In genomic region chr6:52022363-52022762, GRCm38 (mm10) we compare ENCODE assay signal across 29 mouse cellular contexts.
"Had no signal": no experiment of that assay in that cellular context is flagged by ENCODE, and none has a peak within 500 bp of the region (broad histone marks: within the 10 kb centered on the region; RNA-seq: fewer than 3 reads in every experiment).

No protein-coding gene starts in this region.

- ATAC-seq: liver, embryonic 12.5 days; liver, postnatal 0 days; lung, postnatal 0 days; midbrain, embryonic 13.5 days; midbrain, embryonic 15.5 days; midbrain, embryonic 16.5 days had no signal

- H3K9me3 ChIP-seq: limb, embryonic 10.5 days; limb, embryonic 15.5 days; liver, embryonic 12.5 days; liver, embryonic 13.5 days; liver, embryonic 15.5 days; lung, embryonic 15.5 days; midbrain, embryonic 10.5 days; midbrain, embryonic 15.5 days; neural tube, embryonic 12.5 days had no signal

- H3K36me3 ChIP-seq: limb, embryonic 10.5 days; limb, embryonic 12.5 days; limb, embryonic 13.5 days; limb, embryonic 15.5 days; liver, embryonic 12.5 days; liver, embryonic 13.5 days; liver, embryonic 15.5 days; lung, embryonic 15.5 days; midbrain, embryonic 10.5 days; midbrain, embryonic 12.5 days; midbrain, embryonic 13.5 days; midbrain, embryonic 15.5 days; neural tube, embryonic 12.5 days had no signal

- H3K4me3 ChIP-seq: limb, embryonic 10.5 days; limb, embryonic 12.5 days; limb, embryonic 13.5 days; limb, embryonic 15.5 days; liver, embryonic 12.5 days; liver, embryonic 13.5 days; liver, embryonic 15.5 days; lung, embryonic 15.5 days; midbrain, embryonic 10.5 days; midbrain, embryonic 12.5 days; midbrain, embryonic 13.5 days; midbrain, embryonic 15.5 days; myocyte; neural tube, embryonic 12.5 days had no signal

- H3K27me3 ChIP-seq: limb, embryonic 12.5 days; limb, embryonic 13.5 days; limb, embryonic 15.5 days; liver, embryonic 12.5 days; liver, embryonic 13.5 days; liver, embryonic 15.5 days; lung, embryonic 15.5 days; midbrain, embryonic 12.5 days; midbrain, embryonic 13.5 days; midbrain, embryonic 15.5 days; neural tube, embryonic 12.5 days had no signal

- H3K4me1 ChIP-seq: limb, embryonic 10.5 days; limb, embryonic 12.5 days; limb, embryonic 13.5 days; limb, embryonic 15.5 days; liver, embryonic 15.5 days; midbrain, embryonic 10.5 days; midbrain, embryonic 12.5 days; midbrain, embryonic 13.5 days; midbrain, embryonic 15.5 days; neural tube, embryonic 12.5 days had no signal

- H3K27ac ChIP-seq: limb, embryonic 10.5 days; limb, embryonic 12.5 days; limb, embryonic 13.5 days; limb, embryonic 15.5 days; liver, embryonic 12.5 days; liver, embryonic 13.5 days; liver, embryonic 14.5 days; liver, embryonic 15.5 days; lung, embryonic 15.5 days; macrophage; midbrain, embryonic 10.5 days; midbrain, embryonic 12.5 days; midbrain, embryonic 13.5 days; midbrain, embryonic 15.5 days; neural tube, embryonic 12.5 days had no signal

- DNase-seq: left cerebral cortex, postnatal 4 days; liver; liver, embryonic 13.5 days; liver, postnatal 0 days; lung, adult 18-20 months; lung, adult 2 months; lung, embryonic 14.5 days; lung, postnatal 10 days; lung, postnatal 14 days; lung, postnatal 36 days; lung, postnatal 4 days; midbrain, embryonic 14.5 days had no signal

- H3K9ac ChIP-seq: limb, embryonic 12.5 days; limb, embryonic 13.5 days; limb, embryonic 15.5 days; liver, embryonic 12.5 days; liver, embryonic 13.5 days; liver, embryonic 14.5 days; liver, embryonic 15.5 days; liver, postnatal 0 days; lung, embryonic 14.5 days; lung, embryonic 15.5 days; midbrain, embryonic 12.5 days; midbrain, embryonic 13.5 days; midbrain, embryonic 15.5 days; neural tube, embryonic 12.5 days had no signal
